Mouse (Mus musculus) bone marrow, adult 2 months (tissue): Measurements from ENCODE around the gene Gstt1.

Experiments
- CTCF ChIP-seq: fragments of 200-500 bp; IDR thresholded peaks from 2 replicates; pipeline ENCODE4 v1.5.1; 2011; ENCODE audit warnings: low read length, control low read depth; ENCODE audit not compliant: control insufficient read depth, insufficient read depth
- POLR2A ChIP-seq: fragments of 200-500 bp; IDR thresholded peaks from 2 replicates; pipeline ENCODE4 v1.6.1; 2011; ENCODE audit warnings: low read depth, mild to moderate bottlenecking, control low read depth, low read length, borderline replicate concordance; ENCODE audit not compliant: control insufficient read depth

- no peak for TF ChIP-seq CTCF
- no peak for TF ChIP-seq POLR2A
These were observed 55.0 kb downstream of the Gstt1 start for GRCm38 (mm10) chr10:75743369-75743768.
